Mouse (Mus musculus): ENCODE data around the gene Iqcm.
"Not testable (repeated sequence)": the region's sequence is repeated elsewhere in the genome, so short reads cannot be mapped to it uniquely, and the experiment has no call there.

The Iqcm gene
- long read RNA-seq, experiment 1: 0 reads
- long read RNA-seq, experiment 2, partial matches to known transcripts: 0 of 1 reads
- long read RNA-seq, experiment 2, other reads (novel, unspliced or antisense): 1 of 1 reads

- intact Hi-C loops (cut with DNase I): no loop called here
Measured at GRCm38 (mm10) chr8:75448394-75448793, at the start of gene Iqcm. TSS of gene Iqcm (plus strand) at chr8:75448694.

- intact Hi-C loops (cut with DNase I): no loop called here
Measured at GRCm38 (mm10) chr8:75406489-75406888, 42.0 kb upstream of the Iqcm start, which contains the start of gene Gm10358. TSS of gene Gm10358 (minus strand) at chr8:75406589.

- intact Hi-C loops (cut with DNase I): not testable (repeated sequence)
Measured at GRCm38 (mm10) chr8:75415696-75416095, 32.8 kb upstream of the Iqcm start.

- intact Hi-C loops (cut with DNase I): no loop called here
Measured at GRCm38 (mm10) chr8:75476756-75477155, 28.3 kb downstream of the Iqcm start.

GRCm38 (mm10) chr8:75489035-75489678, 40.7 kb downstream of the Iqcm start:
- intact Hi-C loops (cut with DNase I): no loop called here

- intact Hi-C loops (cut with DNase I): no loop called here
Measured at GRCm38 (mm10) chr8:75509299-75509698, 60.8 kb downstream of the Iqcm start.

GRCm38 (mm10) chr8:75513786-75514185, 65.3 kb downstream of the Iqcm start:
- intact Hi-C loops (cut with DNase I): no loop called here

- intact Hi-C loops (cut with DNase I): no loop called here
Measured at GRCm38 (mm10) chr8:75549284-75549683, 100.8 kb downstream of the Iqcm start.

GRCm38 (mm10) chr8:75596281-75596680, 147.8 kb downstream of the Iqcm start:
- intact Hi-C loops (cut with DNase I): no loop called here

- intact Hi-C loops (cut with DNase I): no loop called here
Measured at GRCm38 (mm10) chr8:75642958-75643357, 194.5 kb downstream of the Iqcm start.

GRCm38 (mm10) chr8:75659287-75659686, 210.8 kb downstream of the Iqcm start:
- intact Hi-C loops (cut with DNase I): no loop called here

- intact Hi-C loops (cut with DNase I): no loop called here
Measured at GRCm38 (mm10) chr8:75746561-75746960, 298.1 kb downstream of the Iqcm start.

- intact Hi-C loops (cut with DNase I): no loop called here
Measured at GRCm38 (mm10) chr8:75755596-75755995, 307.1 kb downstream of the Iqcm start.

GRCm38 (mm10) chr8:75828468-75829132, 380.1 kb downstream of the Iqcm start:
- intact Hi-C loops (cut with DNase I): no loop called here

- intact Hi-C loops (cut with DNase I): no loop called here
Measured at GRCm38 (mm10) chr8:75835245-75835644, 386.8 kb downstream of the Iqcm start.

- intact Hi-C loops (cut with DNase I): no loop called here
Measured at GRCm38 (mm10) chr8:75917603-75918344, 469.3 kb downstream of the Iqcm start.

- intact Hi-C loops (cut with DNase I): no loop called here
Measured at GRCm38 (mm10) chr8:75949166-75949565, 500.7 kb downstream of the Iqcm start.

GRCm38 (mm10) chr8:75956016-75956415, 507.5 kb downstream of the Iqcm start:
- intact Hi-C loops (cut with DNase I): no loop called here

GRCm38 (mm10) chr8:76018501-76018900, 570.0 kb downstream of the Iqcm start:
- intact Hi-C loops (cut with DNase I): no loop called here

All from adrenal gland (tissue).